Mouse (Mus musculus): ENCODE results near the gene Fam102a. TPM values are rescaled to one million over a fixed set of nuclear protein-coding genes. Genes with fewer than 3 reads are reported as not detected.
A peak's percentile ranks its signal among the peaks of the same experiment; 100 is the strongest.

Fam102a gene
- total and polyA plus RNA-seq, 3 experiments: 1.3 to 7.8 (median 3.8) TPM

DNA sequence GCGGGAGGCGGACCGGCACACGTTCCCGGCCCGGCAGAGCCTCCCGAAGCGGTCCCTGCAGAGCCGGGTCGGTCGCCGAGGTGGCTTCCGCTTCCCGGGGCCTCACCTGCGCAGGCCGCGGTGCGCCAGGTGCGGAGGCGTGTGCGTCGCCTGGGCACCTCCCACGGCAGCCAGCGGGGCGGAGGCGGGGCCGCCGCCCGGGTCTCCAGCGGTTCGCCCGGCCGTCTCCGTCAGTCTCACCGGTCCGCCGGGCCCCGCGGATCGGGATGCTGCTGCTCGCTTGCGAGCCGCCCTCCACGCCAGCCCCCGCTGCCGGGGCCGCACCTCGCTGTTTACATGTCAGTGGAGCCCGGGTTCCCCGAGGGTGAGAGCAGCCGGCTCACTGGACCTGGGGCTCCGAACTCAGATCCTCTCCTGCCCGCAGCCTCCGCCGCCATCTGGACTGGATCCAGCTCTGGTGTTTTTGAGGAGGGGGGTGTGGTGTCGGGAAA, 414 bp downstream of the Fam102a start (continued):
- TF ChIP-seq POLR2AphosphoS2 (IDR thresholded peaks at IDR 0.05; ENCODE audit: low read depth, low read length): no peak
- TF ChIP-seq BHLHE40 (IDR thresholded peaks at IDR 0.05; ENCODE audit: low read depth, low read length): no peak
- TF ChIP-seq USF2 (conservative IDR thresholded peaks at IDR 0.05; ENCODE audit: low read depth, low read length): no peak
- no peak for TF ChIP-seq MYC (IDR thresholded peaks at IDR 0.05; ENCODE audit: low read depth, low read length)
- TF ChIP-seq SMC3 (IDR thresholded peaks at IDR 0.05; ENCODE audit: low read depth, low read length): no peak
- peak; percentile 65; the same call in 1 of the 2 replicates for TF ChIP-seq ELF1 (IDR thresholded peaks at IDR 0.05; ENCODE audit: low read depth, low read length)
- no peak for TF ChIP-seq ETS1 (conservative IDR thresholded peaks at IDR 0.05; ENCODE audit: low read depth, low read length)

DNA sequence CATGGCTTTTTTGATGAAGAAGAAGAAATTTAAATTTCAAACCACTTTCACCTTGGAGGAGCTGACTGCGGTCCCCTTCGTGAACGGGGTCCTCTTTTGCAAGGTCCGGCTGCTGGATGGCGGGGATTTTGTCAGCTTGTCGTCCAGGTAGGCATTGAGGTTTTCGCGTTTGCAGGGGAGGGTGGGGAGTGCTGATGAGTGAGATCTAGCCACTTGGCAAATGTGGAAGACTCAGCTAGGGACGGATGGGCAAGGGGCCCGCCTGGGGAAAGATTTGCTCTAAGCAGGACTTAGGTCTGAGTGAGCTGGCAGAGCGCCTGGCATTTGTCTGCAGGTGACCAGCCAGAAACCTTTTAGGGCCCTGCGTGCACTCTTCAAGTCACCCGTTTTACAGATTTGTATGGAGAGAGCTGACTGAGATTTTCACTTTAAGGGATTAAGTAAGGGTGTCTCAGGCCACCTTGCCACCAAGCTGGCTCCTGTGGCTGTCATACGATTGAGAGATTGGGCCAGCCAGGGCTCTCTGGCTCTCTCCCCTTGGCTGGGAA, 1.0 kb downstream of the Fam102a start:
- dilution Hi-C loops (cut with MboI; ENCODE audit: extremely low pct_ligation_motif_present, extremely low pct_unique_long_range_greater_than_20kb, low sequenced_read_pairs): no loop called here
- peak overlapping the region; percentile 68; the same call in 1 of the 2 replicates for H3K27ac ChIP-seq (ENCODE audit: insufficient read depth, low read depth)

More for the DNA sequence above, 1.0 kb downstream of the Fam102a start:
- Histone ChIP-seq H3K4me2 (ENCODE audit: insufficient read depth, low read depth, poor library complexity, severe bottlenecking) (peak overlapping the region; percentile 89), H3K27me3 (replicated peaks) (peaks cover 9% of the 10 kb centered on the region), H3K9me3 (replicated peaks; ENCODE audit: low read length) (no peaks in the 10 kb centered on the region), H3K79me2 (replicated peaks; ENCODE audit: control insufficient read depth, extremely low read depth, insufficient read depth, poor library complexity, severe bottlenecking) (no peaks in the 10 kb centered on the region; the same call in 1 of the 2 replicates), H3K4me1 (ENCODE audit: control insufficient read depth in 1 of 2, insufficient read depth in 2 of 2) (peaks cover 12 to 31% of the 10 kb centered on the region in 2 experiments), H3K9ac (ENCODE audit: insufficient read depth, low read depth) (peak overlapping the region; percentile 61), H3K4me3 (replicated peaks in 1 of 3; ENCODE audit: low read depth in 2 of 3, low read length in 2 of 3, poor library complexity in 1 of 3) (peak overlapping the region; percentile 67 to 86 (median 69)), H3K36me3 (replicated peaks in 1 of 2; ENCODE audit: control insufficient read depth in 1 of 2, insufficient read depth in 1 of 2, low read length in 1 of 2) (peaks cover 0 to 3% of the 10 kb centered on the region in 2 experiments)
- DNase-seq (ENCODE audit: extremely low read depth): no peak
- in situ Hi-C loops (cut with MboI; ENCODE audit: low pct_ligation_motif_present, low pct_unique_long_range_greater_than_20kb, low sequenced_read_pairs): no loop called here
- TF ChIP-seq KAT2A (IDR thresholded peaks at IDR 0.05; ENCODE audit: insufficient replicate concordance, low read length) (no peak), MXI1 (IDR thresholded peaks at IDR 0.05; ENCODE audit: low read depth, low read length) (peak; percentile 29; the same call in 1 of the 2 replicates), MYC (IDR thresholded peaks at IDR 0.05; ENCODE audit: low read depth, low read length) (0 out of 2 replicates have a peak, but pooled peaks have one; percentile 30), ZNF384 (IDR thresholded peaks at IDR 0.05; ENCODE audit: low read depth, low read length) (no peak), TBP (conservative IDR thresholded peaks at IDR 0.05; ENCODE audit: low read depth, low read length) (no peak), JUND (conservative IDR thresholded peaks at IDR 0.05; ENCODE audit: low read depth, low read length) (no peak), MEF2A (IDR thresholded peaks at IDR 0.05; ENCODE audit: borderline replicate concordance, low read depth, low read length) (no peak), HCFC1 (IDR thresholded peaks at IDR 0.05; ENCODE audit: low read depth, low read length) (no peak), NELFE (IDR thresholded peaks at IDR 0.05; ENCODE audit: low read depth, low read length) (no peak), RCOR1 (conservative IDR thresholded peaks at IDR 0.05; ENCODE audit: low read depth, low read length) (no peak), UBTF (IDR thresholded peaks at IDR 0.05; ENCODE audit: low read depth, low read length) (no peak), GABPA (IDR thresholded peaks at IDR 0.05; ENCODE audit: insufficient replicate concordance, low read depth, low read length) (no peak), MAZ (IDR thresholded peaks at IDR 0.05; ENCODE audit: low read depth, low read length) (no peak), SIN3A (IDR thresholded peaks at IDR 0.05; ENCODE audit: low read length) (0 out of 2 replicates have a peak, but pooled peaks have one; percentile 10), ZMIZ1 (IDR thresholded peaks at IDR 0.05; ENCODE audit: low read depth, low read length) (no peak), TCF12 (IDR thresholded peaks at IDR 0.05; ENCODE audit: low read depth, low read length) (no peak), ELF1 (IDR thresholded peaks at IDR 0.05; ENCODE audit: low read depth, low read length) (no peak), USF2 (conservative IDR thresholded peaks at IDR 0.05; ENCODE audit: low read depth, low read length) (no peak), USF1 (IDR thresholded peaks at IDR 0.05; ENCODE audit: low read depth, low read length) (no peak), CHD1 (IDR thresholded peaks at IDR 0.05; ENCODE audit: low read depth, low read length) (peak; percentile 59; the same call in 1 of the 2 replicates), ETS1 (conservative IDR thresholded peaks at IDR 0.05; ENCODE audit: low read depth, low read length) (no peak), CHD2 (IDR thresholded peaks at IDR 0.05; ENCODE audit: low read length) (no peak), IRF4 (IDR thresholded peaks at IDR 0.05; ENCODE audit: low read depth, low read length) (0 out of 2 replicates have a peak, but pooled peaks have one; percentile 19), MAFK (IDR thresholded peaks at IDR 0.05; ENCODE audit: insufficient replicate concordance, low read length) (no peak), BHLHE40 (IDR thresholded peaks at IDR 0.05; ENCODE audit: low read depth, low read length) (peak; percentile 34; the same call in 1 of the 2 replicates)

Measured in CH12.LX (cell line).